Mouse (Mus musculus): ENCODE data around the gene BC051019. TPM values are rescaled to one million over a fixed set of nuclear protein-coding genes. Genes with fewer than 3 reads are reported as not detected.

BC051019 gene
- not detected in 2 replicates for polyA plus RNA-seq (2014; fragmentation: Nextera tagmentation; extraction: Ambion mirVana)

- no peaks in the 10 kb centered on the region for H3K36me3 ChIP-seq (ENCODE audit: control insufficient read depth, insufficient read depth, low read length)
- no peaks in the 10 kb centered on the region for H3K9me3 ChIP-seq (ENCODE audit: control insufficient read depth, low read length)
- no peaks in the 10 kb centered on the region for H3K4me1 ChIP-seq (ENCODE audit: control insufficient read depth, insufficient read depth, low read length)
- no peak within 1 kb of the TSS for H3K27ac ChIP-seq (ENCODE audit: low read depth, low read length)
- no peak within 1 kb of the TSS for H3K4me2 ChIP-seq (ENCODE audit: low read depth, low read length)
- no peak for ATAC-seq (ENCODE audit: low read depth)
- H3K4me3 ChIP-seq (ENCODE audit: low read depth, low read length) = no peak within 1 kb of the TSS
- WGBS = 93% methylated on average over 5 of the region's 5 CpGs
- H3K27me3 ChIP-seq (ENCODE audit: control insufficient read depth, insufficient read depth, low read length) = no peaks in the 10 kb centered on the region
- H3K9ac ChIP-seq (replicated peaks; ENCODE audit: low read depth, low read length) = no peak within 1 kb of the TSS
Observed at GRCm38 (mm10) chr7:109723697-109724096, at the start of gene BC051019. BC051019 (minus strand) TSS chr7:109723850.

- Histone ChIP-seq H3K9ac (replicated peaks; ENCODE audit: low read depth, low read length) (no peak overlapping the region), H3K4me2 (ENCODE audit: low read depth, low read length) (no peak overlapping the region), H3K36me3 (ENCODE audit: control insufficient read depth, insufficient read depth, low read length) (no peaks in the 10 kb centered on the region), H3K27ac (ENCODE audit: low read depth, low read length) (no peak overlapping the region), H3K9me3 (ENCODE audit: control insufficient read depth, low read length) (no peaks in the 10 kb centered on the region), H3K4me3 (ENCODE audit: low read depth, low read length) (no peak overlapping the region), H3K27me3 (ENCODE audit: control insufficient read depth, insufficient read depth, low read length) (no peaks in the 10 kb centered on the region), H3K4me1 (ENCODE audit: control insufficient read depth, insufficient read depth, low read length) (no peaks in the 10 kb centered on the region)
- no peak for ATAC-seq (ENCODE audit: low read depth)
Observed at GRCm38 (mm10) chr7:109772251-109772650, 48.6 kb upstream of the BC051019 start.

- Histone ChIP-seq H3K36me3 (ENCODE audit: control insufficient read depth, insufficient read depth, low read length) (no peaks in the 10 kb centered on the region), H3K4me3 (ENCODE audit: low read depth, low read length) (no peak overlapping the region), H3K4me1 (ENCODE audit: control insufficient read depth, insufficient read depth, low read length) (no peaks in the 10 kb centered on the region), H3K9me3 (ENCODE audit: control insufficient read depth, low read length) (no peaks in the 10 kb centered on the region), H3K4me2 (ENCODE audit: low read depth, low read length) (no peak overlapping the region), H3K27ac (ENCODE audit: low read depth, low read length) (no peak overlapping the region), H3K27me3 (ENCODE audit: control insufficient read depth, insufficient read depth, low read length) (no peaks in the 10 kb centered on the region), H3K9ac (replicated peaks; ENCODE audit: low read depth, low read length) (no peak overlapping the region)
- no peak for ATAC-seq (ENCODE audit: low read depth)
- 65% methylated on average over 2 of the region's 2 CpGs for WGBS
Observed at GRCm38 (mm10) chr7:109768699-109769383, 45.2 kb upstream of the BC051019 start.

GRCm38 (mm10) chr7:109767575-109768350 lies 44.1 kb upstream of the BC051019 start:
- no peak overlapping the region for H3K9ac ChIP-seq (replicated peaks; ENCODE audit: low read depth, low read length)
- no peak overlapping the region for H3K4me3 ChIP-seq (ENCODE audit: low read depth, low read length)
- H3K27ac ChIP-seq (ENCODE audit: low read depth, low read length) = no peak overlapping the region
- H3K36me3 ChIP-seq (ENCODE audit: control insufficient read depth, insufficient read depth, low read length) = no peaks in the 10 kb centered on the region
- H3K4me1 ChIP-seq (ENCODE audit: control insufficient read depth, insufficient read depth, low read length) = no peaks in the 10 kb centered on the region
- H3K9me3 ChIP-seq (ENCODE audit: control insufficient read depth, low read length) = no peaks in the 10 kb centered on the region
- 85% methylated on average over 7 of the region's 7 CpGs for WGBS
- H3K27me3 ChIP-seq (ENCODE audit: control insufficient read depth, insufficient read depth, low read length) = no peaks in the 10 kb centered on the region
- H3K4me2 ChIP-seq (ENCODE audit: low read depth, low read length) = no peak overlapping the region
- no peak for ATAC-seq (ENCODE audit: low read depth)

- no peak overlapping the region for H3K27ac ChIP-seq (ENCODE audit: low read depth, low read length)
- no peaks in the 10 kb centered on the region for H3K9me3 ChIP-seq (ENCODE audit: control insufficient read depth, low read length)
- no peaks in the 10 kb centered on the region for H3K36me3 ChIP-seq (ENCODE audit: control insufficient read depth, insufficient read depth, low read length)
- 77% methylated on average over 2 of the region's 2 CpGs for WGBS
- H3K4me3 ChIP-seq (ENCODE audit: low read depth, low read length) = no peak overlapping the region
- no peak overlapping the region for H3K9ac ChIP-seq (replicated peaks; ENCODE audit: low read depth, low read length)
- ATAC-seq (ENCODE audit: low read depth) = no peak
- no peaks in the 10 kb centered on the region for H3K4me1 ChIP-seq (ENCODE audit: control insufficient read depth, insufficient read depth, low read length)
- no peaks in the 10 kb centered on the region for H3K27me3 ChIP-seq (ENCODE audit: control insufficient read depth, insufficient read depth, low read length)
- no peak overlapping the region for H3K4me2 ChIP-seq (ENCODE audit: low read depth, low read length)
Observed at GRCm38 (mm10) chr7:109764009-109764408, 40.4 kb upstream of the BC051019 start.

- 93% methylated on average over 3 of the region's 3 CpGs for WGBS
Observed at GRCm38 (mm10) chr7:109756291-109756690, 32.6 kb upstream of the BC051019 start.

GRCm38 (mm10) chr7:109754034-109754433 lies 30.4 kb upstream of the BC051019 start:
- Histone ChIP-seq H3K9ac (replicated peaks; ENCODE audit: low read depth, low read length) (no peak overlapping the region), H3K9me3 (ENCODE audit: control insufficient read depth, low read length) (no peaks in the 10 kb centered on the region), H3K36me3 (ENCODE audit: control insufficient read depth, insufficient read depth, low read length) (0 out of 2 replicates have a peak, but pooled peaks cover 5% of the 10 kb centered on the region), H3K27ac (ENCODE audit: low read depth, low read length) (no peak overlapping the region), H3K4me1 (ENCODE audit: control insufficient read depth, insufficient read depth, low read length) (peaks cover 17% of the 10 kb centered on the region), H3K27me3 (ENCODE audit: control insufficient read depth, insufficient read depth, low read length) (no peaks in the 10 kb centered on the region; the same call in 1 of the 2 replicates), H3K4me2 (ENCODE audit: low read depth, low read length) (no peak overlapping the region), H3K4me3 (ENCODE audit: low read depth, low read length) (no peak overlapping the region)
- ATAC-seq (ENCODE audit: low read depth) = no peak
- 93% methylated on average over 8 of the region's 8 CpGs for WGBS

More at GRCm38 (mm10) chr7:109756291-109756690, 32.6 kb upstream of the BC051019 start:
- Histone ChIP-seq H3K4me2 (ENCODE audit: low read depth, low read length) (no peak overlapping the region), H3K27me3 (ENCODE audit: control insufficient read depth, insufficient read depth, low read length) (no peaks in the 10 kb centered on the region; the same call in 1 of the 2 replicates), H3K27ac (ENCODE audit: low read depth, low read length) (no peak overlapping the region), H3K9me3 (ENCODE audit: control insufficient read depth, low read length) (no peaks in the 10 kb centered on the region), H3K36me3 (ENCODE audit: control insufficient read depth, insufficient read depth, low read length) (no peaks in the 10 kb centered on the region), H3K9ac (replicated peaks; ENCODE audit: low read depth, low read length) (no peak overlapping the region), H3K4me3 (ENCODE audit: low read depth, low read length) (no peak overlapping the region), H3K4me1 (ENCODE audit: control insufficient read depth, insufficient read depth, low read length) (peaks cover 12% of the 10 kb centered on the region)
- no peak for ATAC-seq (ENCODE audit: low read depth)

- Histone ChIP-seq H3K9ac (replicated peaks; ENCODE audit: low read depth, low read length) (peak within 1 kb of the TSS; percentile 92), H3K27ac (ENCODE audit: low read depth, low read length) (peak within 1 kb of the TSS; percentile 88), H3K9me3 (ENCODE audit: control insufficient read depth, low read length) (no peaks in the 10 kb centered on the region), H3K4me1 (ENCODE audit: control insufficient read depth, insufficient read depth, low read length) (peaks cover 17% of the 10 kb centered on the region), H3K4me3 (ENCODE audit: low read depth, low read length) (peak within 1 kb of the TSS; percentile 92), H3K27me3 (ENCODE audit: control insufficient read depth, insufficient read depth, low read length) (no peaks in the 10 kb centered on the region; the same call in 1 of the 2 replicates), H3K36me3 (ENCODE audit: control insufficient read depth, insufficient read depth, low read length) (0 out of 2 replicates have a peak, but pooled peaks cover 5% of the 10 kb centered on the region), H3K4me2 (ENCODE audit: low read depth, low read length) (peak within 1 kb of the TSS; percentile 92)
- WGBS = under 1% methylated on average over 74 of the region's 74 CpGs
- peak; percentile 90 for ATAC-seq (ENCODE audit: low read depth)
Observed at GRCm38 (mm10) chr7:109752008-109752925, 28.6 kb upstream of the BC051019 start, which contains the start of gene Tmem9b. Tmem9b (minus strand) TSS chr7:109752875.
